Mouse (Mus musculus) lung, adult 2 months (tissue): ENCODE measurements around the gene Mus81.

ENCODE experiments used
- CTCF ChIP-seq: fragments of 200-500 bp; IDR thresholded peaks from 2 replicates; pipeline ENCODE4 v1.5.1; 2011; ENCODE audit warnings: mild to moderate bottlenecking, low read length, control low read depth; ENCODE audit not compliant: insufficient read depth
- POLR2A ChIP-seq: fragments of 200-500 bp; IDR thresholded peaks from 2 replicates; pipeline ENCODE4 v1.6.1; 2011; ENCODE audit warnings: low read depth, mild to moderate bottlenecking, control low read depth, low read length, borderline replicate concordance; ENCODE audit errors: extremely low read depth

DNA sequence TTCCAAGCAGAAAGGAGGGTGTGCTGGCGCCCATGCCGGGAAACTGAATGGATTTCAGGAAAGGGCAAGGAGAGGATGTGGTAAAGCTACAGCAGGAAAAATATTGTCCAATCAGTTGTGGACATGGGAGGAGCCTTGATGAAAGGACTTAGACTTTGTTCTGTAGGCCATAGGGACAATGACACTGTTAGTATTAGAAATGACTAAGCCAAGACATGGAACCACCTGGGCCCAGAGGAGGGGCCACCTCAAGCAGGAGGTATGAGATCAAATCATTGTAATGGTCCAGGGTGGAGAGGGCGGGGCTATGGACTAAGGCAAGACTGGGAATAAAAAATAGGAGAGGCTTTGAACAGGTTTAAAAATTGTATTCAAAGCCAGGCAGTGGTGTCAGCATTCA is 30.5 kb upstream of the Mus81 start:
- TF ChIP-seq CTCF = no peak
- TF ChIP-seq POLR2A = no peak
